Mouse (Mus musculus): ENCODE results near the gene Spns3. TPM values are rescaled to one million over a fixed set of nuclear protein-coding genes. Genes with fewer than 3 reads are reported as not detected.
A peak's percentile ranks its signal among the peaks of the same experiment; 100 is the strongest.

Gene Spns3
- total RNA-seq, 1 experiment from 2014 or later, result 15.2 TPM

DNA sequence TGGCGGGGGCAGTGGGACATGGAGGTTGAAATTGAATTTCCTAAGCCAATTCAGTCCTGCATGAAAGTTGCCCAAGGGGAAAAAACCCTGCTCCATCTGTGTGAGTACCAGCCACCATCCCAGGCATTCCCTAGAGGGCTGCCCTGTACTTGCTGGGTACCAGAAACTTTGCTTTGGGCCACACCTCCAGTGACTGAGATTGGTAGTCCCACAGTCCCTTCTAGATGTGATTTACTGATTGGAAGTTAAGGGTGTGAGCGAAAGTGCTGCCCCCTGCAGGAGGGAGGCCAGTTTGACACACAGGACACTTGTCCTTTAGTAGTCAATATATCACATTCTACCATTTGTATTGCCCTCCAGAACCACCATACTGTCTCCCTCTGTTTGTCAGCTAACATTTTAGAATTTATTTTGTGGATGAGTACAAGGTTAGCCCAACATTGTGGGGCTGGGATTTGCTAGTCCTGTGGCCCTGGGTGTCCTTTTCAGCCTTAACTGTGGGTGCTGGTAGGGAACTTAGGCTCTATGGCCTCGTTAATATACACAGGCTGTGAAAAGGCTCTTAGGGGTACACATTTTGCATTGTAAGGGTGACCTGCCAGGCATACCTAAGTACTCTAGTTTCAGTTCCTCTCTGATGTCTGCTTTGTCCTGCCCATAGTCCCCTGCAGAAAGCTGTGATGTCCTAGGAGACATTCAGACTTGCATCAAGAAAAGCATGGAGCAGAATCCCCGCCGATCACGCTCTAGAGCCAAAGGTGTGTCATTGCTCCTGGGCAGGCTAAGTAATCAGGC, 103.8 kb downstream of the Spns3 start:
- peak in 1 of 2 experiments; percentile 56; a peak in 1 of 4 replicates for ATAC-seq (replicated peaks in 1 of 2; ENCODE audit: insufficient read depth in 1 of 2, low FRiP score in 2 of 2, low TSS enrichment in 1 of 2, low read depth in 1 of 2, poor library complexity in 2 of 2, severe bottlenecking in 2 of 2)

Other genes starting within 250 kb of the Spns3 start
- gene Xaf1, start 248.9 kb downstream of the Spns3 start, total RNA-seq (2017), result 41.7 and 58.5 TPM in 2 replicates
- gene Fbxo39, start 236.1 kb downstream of the Spns3 start, total RNA-seq (2017), result not detected in 2 replicates
- gene Tekt1, start 188.1 kb downstream of the Spns3 start, total RNA-seq (2017), result not detected in 2 replicates
- gene Smtnl2, start 138.8 kb downstream of the Spns3 start, total RNA-seq (2017), result 0.35 and 0.44 TPM in 2 replicates
- not detected in 2 replicates for gene Ggt6, start 115.0 kb downstream of the Spns3 start, total RNA-seq (2017)
- 145 and 148 TPM in 2 replicates for gene Mybbp1a, start 109.2 kb downstream of the Spns3 start, total RNA-seq (2017)
- gene Spns2, start 60.6 kb downstream of the Spns3 start, total RNA-seq (2017), result 87.2 and 89.3 TPM in 2 replicates
- gene Ube2g1, start 56.8 kb upstream of the Spns3 start, total RNA-seq (2017), result 44.2 and 45.9 TPM in 2 replicates
- 35.7 and 45.1 TPM in 2 replicates for gene Ankfy1, start 139.5 kb upstream of the Spns3 start, total RNA-seq (2017)
- gene Cyb5d2, start 245.6 kb upstream of the Spns3 start, total RNA-seq (2017), result 4.9 and 7.2 TPM in 2 replicates
- gene Zzef1, start 245.7 kb upstream of the Spns3 start, total RNA-seq (2017), result 29.7 and 36.1 TPM in 2 replicates